Mouse (Mus musculus) frontal cortex, adult (tissue): Measurements from ENCODE around the gene Apela.
"Not testable (repeated sequence)": the region's sequence is repeated elsewhere in the genome, so short reads cannot be mapped to it uniquely, and the experiment has no call there.

Source experiments
- ATAC-seq: cut with Nextera tagmentation; 2 replicates; pipeline ENCODE4 v1.9.2; 2017; ENCODE audit warnings: mild to moderate bottlenecking, moderate library complexity, mixed read lengths; ENCODE audit not compliant: low TSS enrichment

Gene Apela

GRCm38 (mm10) chr8:65028959-65029686, 8.0 kb downstream of the Apela start:
- ATAC-seq: no peak

- ATAC-seq: peak; percentile 80
Observed at GRCm38 (mm10) chr8:65022485-65022884, 14.7 kb downstream of the Apela start.

GRCm38 (mm10) chr8:65018423-65018822, 18.7 kb downstream of the Apela start, which contains the start of the genes Trim61 and Trim60:
Gene Trim61, minus strand, starts transcription at chr8:65018523.
Gene Trim60, minus strand, starts transcription at chr8:65018584.
- ATAC-seq: no peak

- not testable (repeated sequence) for ATAC-seq
Observed at GRCm38 (mm10) chr8:65007616-65008015, 29.5 kb downstream of the Apela start.

- ATAC-seq: no peak
Observed at GRCm38 (mm10) chr8:64998806-64999365, 38.2 kb downstream of the Apela start.

- no peak for ATAC-seq
Observed at GRCm38 (mm10) chr8:64987731-64988130, 49.4 kb downstream of the Apela start, which contains the start of gene Trim75. Gene Trim75, minus strand, starts transcription at chr8:64987831.

- no peak for ATAC-seq
Observed at GRCm38 (mm10) chr8:64983150-64983897, 53.8 kb downstream of the Apela start.
